In genomic region chr12:86078553-86079201, GRCm38 (mm10) we compare ENCODE assay signal across 8 mouse cellular contexts. TPM values are rescaled to one million over a fixed set of nuclear protein-coding genes. Genes with fewer than 3 reads are reported as not detected.
DNase-seq lines count a peak whose midpoint lies in the region; ATAC-seq and TF ChIP-seq lines count a peak whose summit lies in the region.

Tgfb3 (minus strand) TSS chr12:86079041.

- H3K27ac ChIP-seq in liver, embryonic 15.5 days (replicated peaks): peak within 1 kb of the TSS; percentile 9; the same call in 1 of the 2 replicates
- H3K27ac ChIP-seq in neural tube, embryonic 14.5 days (ENCODE audit: low read depth, low read length): peak within 1 kb of the TSS; percentile 72; the same call in 1 of the 2 replicates

- intact Hi-C loops in gastrocnemius, postnatal 14 days (cut with DNase I; ENCODE audit: low total_unique reads): loop anchor here (5.0 kb wide), 2 partner anchors 126 to 221 kb away; no protein-coding TSS in a partner anchor

- peaks cover 6% of the 10 kb centered on the region; the same call in 1 of the 2 replicates for H3K9me3 ChIP-seq in E14TG2a.4 (ENCODE audit: low read length)
- H3K9me3 ChIP-seq in liver, embryonic 15.5 days (replicated peaks): no peaks in the 10 kb centered on the region
- no peaks in the 10 kb centered on the region for H3K9me3 ChIP-seq in neural tube, embryonic 14.5 days (ENCODE audit: control insufficient read depth, low read length)

- H3K4me2 ChIP-seq in liver, embryonic 15.5 days: peak within 1 kb of the TSS; percentile 76
- peak within 1 kb of the TSS; percentile 95 for H3K4me2 ChIP-seq in neural tube, embryonic 14.5 days (ENCODE audit: low read depth, low read length)

- peak within 1 kb of the TSS; percentile 32; the same call in 1 of the 2 replicates for H3K9ac ChIP-seq in liver, embryonic 15.5 days
- peak within 1 kb of the TSS; percentile 43 for H3K9ac ChIP-seq in neural tube, embryonic 14.5 days (replicated peaks; ENCODE audit: low read depth, low read length)

- peak; percentile 63 for ATAC-seq in inflammation-experienced regulatory T-cells, adult 6 months
- 0 out of 2 replicates have a peak, but pooled peaks have one; percentile 29 for ATAC-seq in liver, embryonic 15.5 days (ENCODE audit: insufficient read depth)
- peak; percentile 44; the same call in 1 of the 2 replicates for ATAC-seq in neural tube, embryonic 14.5 days (ENCODE audit: low read depth)

- peak; percentile 83 for DNase-seq in 3134 (ENCODE audit: extremely low read depth, insufficient read length, low spot score)
- peak; percentile 68 for DNase-seq in cerebellum, adult 9-10 months
- DNase-seq in gastrocnemius, postnatal 14 days: peak; percentile 64
- DNase-seq in frontal cortex, postnatal 10 days (ENCODE audit: low spot score in 2 of 2): no peak

- peak within 1 kb of the TSS; percentile 81 for H3K4me3 ChIP-seq in E14TG2a.4 (replicated peaks; ENCODE audit: low read length)
- H3K4me3 ChIP-seq in liver, embryonic 15.5 days (replicated peaks): peak within 1 kb of the TSS; percentile 55
- peak within 1 kb of the TSS; percentile 42 for H3K4me3 ChIP-seq in neural tube, embryonic 14.5 days (ENCODE audit: low read depth, low read length)

- peaks cover 37% of the 10 kb centered on the region for H3K4me1 ChIP-seq in E14TG2a.4 (replicated peaks; ENCODE audit: low read depth, low read length)
- peaks cover 13% of the 10 kb centered on the region; the same call in 1 of the 2 replicates for H3K4me1 ChIP-seq in liver, embryonic 15.5 days (replicated peaks)
- peaks cover 17% of the 10 kb centered on the region for H3K4me1 ChIP-seq in neural tube, embryonic 14.5 days (ENCODE audit: control insufficient read depth, insufficient read depth, low read length)

- WGBS in liver, embryonic 15.5 days (ENCODE audit: insufficient replicate concordance): 2% methylated on average over 25 of the region's 25 CpGs
- WGBS in neural tube, embryonic 14.5 days: under 1% methylated on average over 25 of the region's 25 CpGs

- TF ChIP-seq CTCF in E14TG2a.4 (conservative IDR thresholded peaks at IDR 0.05; ENCODE audit: low read length): no peak

- H3K36me3 ChIP-seq in E14TG2a.4 (ENCODE audit: insufficient read depth, low read length): no peaks in the 10 kb centered on the region
- H3K36me3 ChIP-seq in liver, embryonic 15.5 days (replicated peaks): no peaks in the 10 kb centered on the region
- no peaks in the 10 kb centered on the region for H3K36me3 ChIP-seq in neural tube, embryonic 14.5 days (ENCODE audit: control insufficient read depth, insufficient read depth, low read length)

- peaks cover 77% of the 10 kb centered on the region for H3K27me3 ChIP-seq in E14TG2a.4 (ENCODE audit: insufficient read depth, low read length)
- H3K27me3 ChIP-seq in liver, embryonic 15.5 days: peaks cover 82% of the 10 kb centered on the region
- no peaks in the 10 kb centered on the region for H3K27me3 ChIP-seq in neural tube, embryonic 14.5 days (ENCODE audit: control insufficient read depth, insufficient read depth, low read length)

RNA-seq across cellular contexts. Expression of gene Tgfb3, which starts in this region (rescaled TPM):
- total RNA-seq in gastrocnemius, postnatal 14 days (2021): 10 to 100 TPM; 25.6 to 31.7 TPM
- polyA plus RNA-seq in inflammation-experienced regulatory T-cells, adult 6 months (2017; shearing (Covaris generic)): 1 to 10 TPM in 1 of 3 experiments, under 1 TPM in 2; 0.38 to 3.5 (median 0.62) TPM
- 2.1 TPM in 2 replicates for polyA plus RNA-seq in liver, embryonic 15.5 days (2015; fragmentation: Nextera tagmentation; extraction: Ambion mirVana)
- 2.8 and 4.1 TPM in 2 replicates for polyA plus RNA-seq in neural tube, embryonic 14.5 days (2014; fragmentation: Nextera tagmentation; extraction: Ambion mirVana)

Comparison
In these comparisons a context has a peak if more than half of its experiments do, and no peak if none do; other contexts are left out.
1. DNase-seq: peak in 3134 (single experiment), cerebellum, adult 9-10 months (single experiment) and gastrocnemius, postnatal 14 days (single experiment); none in frontal cortex, postnatal 10 days (0 of 2).
2. Peak in every context shown above with its lines, with median percentiles within 50 percentile points of each other: H3K4me3 ChIP-seq and ATAC-seq.